Mouse (Mus musculus): ENCODE measurements at regions not wholly inside any gene's neighbourhood (a gene's known extent, or its start where the extent isn't known, plus 50 kb on each side); places are given as distances from the start of the nearest gene placed in this dataset.
"Not testable (repeated sequence)": the region's sequence is repeated elsewhere in the genome, so short reads cannot be mapped to it uniquely, and the experiment has no call there.

DNA sequence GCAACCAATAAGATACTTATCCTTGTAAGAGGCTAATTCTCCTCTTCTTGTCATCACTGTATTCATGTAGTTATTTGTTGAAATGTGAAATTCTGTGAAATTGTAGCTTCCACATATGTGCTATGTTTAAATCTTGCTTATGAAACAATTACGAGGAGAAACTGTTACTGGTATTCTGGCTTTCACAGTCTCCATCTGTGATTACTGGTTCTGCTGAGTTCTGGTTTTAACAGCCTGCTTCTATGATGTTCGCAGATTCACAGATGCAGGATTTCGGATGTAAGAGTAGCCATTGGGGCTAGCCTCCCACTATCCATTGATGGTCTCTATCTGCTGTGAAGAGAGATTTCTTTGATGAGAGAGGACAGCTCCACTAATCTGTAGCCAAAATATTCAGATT lies 1067.2 kb upstream of the Aga start:
- no peak for DNase-seq

DNA sequence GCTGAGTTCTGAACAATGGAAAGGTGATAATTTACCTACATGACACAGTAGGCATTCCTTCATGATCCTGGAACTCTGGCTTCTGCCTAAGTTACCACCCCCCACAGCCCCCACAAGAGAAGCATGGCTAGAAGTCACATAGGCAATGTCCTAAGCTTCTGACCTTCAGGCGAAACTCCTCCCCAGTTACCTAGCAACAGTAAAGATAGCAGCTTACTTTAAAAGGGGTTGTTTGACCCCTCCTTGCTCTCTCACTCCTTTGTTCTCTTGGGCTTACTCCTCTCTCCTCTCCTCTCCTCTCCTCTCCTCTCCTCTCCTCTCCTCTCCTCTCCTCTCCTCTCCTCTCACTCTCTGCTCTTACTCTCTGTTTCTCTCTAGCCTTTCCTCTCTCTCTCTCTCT lies 1059.8 kb upstream of the Aga start:
- DNase-seq, result not testable (repeated sequence)

DNA sequence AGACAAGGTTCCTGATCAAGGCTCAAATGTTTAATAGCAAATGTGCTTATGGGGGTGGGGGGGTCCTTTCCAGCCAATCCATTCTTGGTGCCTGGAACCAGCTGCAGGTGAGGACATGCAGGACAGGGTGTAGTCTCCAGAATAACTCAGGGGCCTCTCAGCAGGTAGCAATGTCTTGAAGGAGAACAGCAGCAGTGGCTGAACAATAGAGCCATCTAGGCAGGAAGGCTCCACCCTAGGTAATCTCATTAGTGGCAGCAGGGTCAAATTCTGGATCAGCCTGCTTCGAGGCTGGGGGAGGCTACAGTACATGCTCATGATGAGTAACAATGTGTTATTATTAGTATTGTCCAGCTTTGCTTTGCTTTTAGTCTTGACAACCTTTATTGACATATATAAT lies 1055.9 kb upstream of the Aga start:
- DNase-seq, result no peak

DNA sequence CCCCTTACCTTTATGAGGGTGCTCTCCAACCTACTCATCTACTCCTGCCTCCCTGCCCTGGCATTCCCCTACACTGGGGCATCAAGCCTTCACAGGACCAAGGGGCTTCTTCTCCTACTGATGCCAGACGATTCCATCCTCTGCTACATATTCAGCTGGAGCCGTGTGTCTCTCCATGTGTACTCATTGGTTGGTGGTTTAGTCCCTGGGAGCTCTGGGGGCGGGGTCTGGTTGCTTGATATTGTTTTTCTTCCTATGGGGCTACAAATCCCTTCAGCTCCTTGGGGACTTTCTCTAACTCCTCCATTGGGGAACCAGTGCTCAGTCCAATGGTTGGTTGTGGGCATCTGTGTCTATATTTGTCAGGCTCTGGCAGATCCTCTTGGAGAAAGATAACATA lies 1055.3 kb upstream of the Aga start:
- DNase-seq, result no peak

DNA sequence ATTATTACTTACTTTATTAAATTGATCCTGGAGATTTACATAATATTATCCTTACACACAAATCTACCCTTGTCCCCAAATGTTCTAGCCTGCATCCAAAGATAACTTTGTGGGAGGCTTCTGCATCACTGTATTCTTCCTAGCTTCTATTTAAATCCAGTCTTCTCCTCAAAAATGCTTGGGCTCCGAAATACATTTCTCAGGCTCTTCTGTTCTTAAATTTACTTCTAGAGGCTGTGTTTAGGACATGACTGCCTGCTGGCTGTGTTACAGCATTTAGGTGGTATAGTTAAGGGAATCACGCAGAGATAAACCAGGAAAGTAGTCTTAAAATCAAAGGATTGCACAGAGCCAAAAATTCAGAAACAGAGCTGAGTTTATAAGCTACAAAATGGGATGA lies 1009.1 kb upstream of the Aga start:
- no peak for DNase-seq

DNA sequence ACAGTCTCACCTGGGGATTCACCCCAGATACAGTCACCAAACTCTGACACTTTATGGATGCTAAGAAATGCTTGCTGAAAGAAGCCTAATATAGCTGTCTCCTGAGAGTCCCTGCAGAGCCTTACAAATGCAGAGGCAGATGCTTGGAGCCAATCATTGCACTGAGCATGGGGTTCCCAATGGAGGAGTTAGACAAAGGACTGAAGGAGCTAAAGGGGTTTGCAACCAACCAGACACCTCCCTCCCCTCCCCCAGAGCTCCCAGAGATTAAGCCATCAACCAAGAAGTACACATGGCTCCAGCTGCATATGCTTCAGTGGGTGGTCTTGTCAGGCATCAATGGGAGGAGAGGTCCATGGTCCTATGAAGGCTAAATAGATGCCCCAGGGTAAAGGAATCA lies 999.7 kb upstream of the Aga start:
- no peak for DNase-seq

DNA sequence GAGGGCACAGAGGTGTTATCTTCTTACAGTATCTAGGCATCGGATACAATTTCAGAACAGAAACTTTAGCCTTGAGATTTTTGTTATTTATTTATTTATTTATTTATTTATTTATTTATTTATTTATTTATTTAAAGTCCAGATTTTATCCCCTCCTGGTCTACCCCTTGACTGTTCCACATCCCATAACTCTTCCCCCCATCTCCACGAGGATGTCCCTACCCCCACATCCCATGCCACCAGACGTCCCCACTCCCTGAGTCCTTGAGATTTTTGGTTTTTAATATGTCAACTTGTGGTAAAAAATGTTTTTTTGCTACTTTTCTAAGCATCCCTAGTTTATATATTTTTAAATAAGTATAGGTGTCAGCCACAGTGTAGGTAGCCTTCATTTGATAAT lies 968.2 kb upstream of the Aga start:
- no peak for DNase-seq

DNA sequence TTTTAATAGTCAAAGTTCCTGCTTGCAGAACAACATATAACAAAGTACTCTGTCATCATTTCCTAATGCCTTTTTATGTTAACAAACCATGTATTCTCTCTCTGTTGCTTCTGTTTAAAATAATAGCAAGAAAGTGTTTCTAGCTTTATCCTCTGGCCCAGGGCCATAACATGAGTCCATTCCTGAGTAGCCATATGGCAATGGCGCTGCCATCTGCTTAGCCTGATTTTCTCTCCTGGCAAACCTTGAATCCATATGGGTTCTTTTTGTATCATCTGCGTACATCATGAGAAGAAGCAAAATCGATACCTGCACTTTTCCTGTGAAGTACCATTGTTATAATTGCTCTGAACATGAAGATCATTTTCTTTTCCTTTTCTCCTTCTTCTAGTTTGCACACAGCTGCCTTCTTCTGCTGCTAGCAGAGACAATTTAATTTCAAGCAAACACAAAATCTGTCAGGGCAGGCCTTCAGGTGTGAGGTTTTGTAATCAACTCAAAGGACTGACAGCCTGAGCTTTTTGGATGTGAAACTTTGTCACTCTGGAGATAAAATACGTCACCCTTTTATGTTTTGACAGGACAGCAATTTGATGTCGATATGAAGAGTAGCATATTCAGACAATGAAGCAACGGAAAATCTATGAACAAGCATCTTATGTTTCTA lies 940.2 kb upstream of the Aga start:
- DNase-seq, result peak; percentile 99
